Comparison of ENCODE assay signal across 23 mouse cellular contexts in the genomic region with DNA sequence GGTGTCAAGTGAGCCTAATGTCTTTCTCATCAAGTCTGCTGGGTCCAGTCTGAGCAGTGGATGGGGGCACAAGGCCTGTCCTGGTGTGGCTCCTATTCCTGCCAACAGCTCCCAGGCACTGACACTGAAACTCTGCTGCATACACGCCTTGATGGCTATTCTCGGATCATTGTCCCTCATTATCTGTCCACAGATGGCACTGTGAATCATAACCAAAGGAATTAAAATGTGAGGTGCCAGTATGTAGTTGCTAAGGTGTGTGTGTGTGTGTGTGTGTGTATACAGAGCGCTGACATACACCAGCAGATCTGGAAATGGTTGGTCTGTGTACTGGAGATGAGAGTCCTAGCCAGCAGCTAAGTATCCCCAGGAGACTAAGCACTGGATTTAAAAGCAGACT.
DNase-seq lines count a peak whose midpoint lies in the region; ATAC-seq lines count a peak whose summit lies in the region.
"Had no signal": no experiment of that assay in that cellular context is flagged by ENCODE, and none has a peak within 500 bp of the region (broad histone marks: within the 10 kb centered on the region; RNA-seq: fewer than 3 reads in every experiment).

No protein-coding gene starts in this region.

- no peak overlapping the region for H3K4me2 ChIP-seq in hindbrain, embryonic 14.5 days (replicated peaks)
- no peak overlapping the region for H3K4me2 ChIP-seq in midbrain, embryonic 12.5 days (replicated peaks)
- H3K4me2 ChIP-seq in midbrain, embryonic 16.5 days (ENCODE audit: low read length), result no peak overlapping the region
- H3K4me2 ChIP-seq in midbrain, embryonic 14.5 days (ENCODE audit: low read length), result no peak overlapping the region
- H3K4me2 ChIP-seq: embryonic facial prominence, embryonic 12.5 days; forebrain, embryonic 13.5 days; heart, embryonic 11.5 days; heart, embryonic 15.5 days had no signal

- no peaks in the 10 kb centered on the region for H3K9me3 ChIP-seq in hindbrain, embryonic 10.5 days
- H3K9me3 ChIP-seq in hindbrain, embryonic 14.5 days (ENCODE audit: control insufficient read depth, low read length), result no peaks in the 10 kb centered on the region
- H3K9me3 ChIP-seq in midbrain, embryonic 12.5 days, result no peaks in the 10 kb centered on the region
- no peaks in the 10 kb centered on the region for H3K9me3 ChIP-seq in midbrain, embryonic 16.5 days (replicated peaks; ENCODE audit: control insufficient read depth, low read length, poor library complexity, severe bottlenecking)
- no peaks in the 10 kb centered on the region for H3K9me3 ChIP-seq in midbrain, embryonic 14.5 days (ENCODE audit: control insufficient read depth, low read length)
- H3K9me3 ChIP-seq in forebrain, embryonic 10.5 days, result no peaks in the 10 kb centered on the region
- H3K9me3 ChIP-seq: embryonic facial prominence, embryonic 12.5 days; forebrain, embryonic 13.5 days; G1E; heart, embryonic 15.5 days had no signal

- ATAC-seq in frontal cortex, adult (ENCODE audit: low TSS enrichment), result peak; percentile 55
- ATAC-seq in hindbrain, embryonic 14.5 days (ENCODE audit: low FRiP score), result no peak
- ATAC-seq in midbrain, embryonic 12.5 days (ENCODE audit: low FRiP score, low read depth), result no peak
- no peak for ATAC-seq in midbrain, embryonic 16.5 days
- no peak for ATAC-seq in midbrain, embryonic 14.5 days (ENCODE audit: low FRiP score, low TSS enrichment)
- ATAC-seq: CD4-positive, CD25-positive, alpha-beta regulatory T cell, adult 4 months; forebrain, embryonic 13.5 days; forebrain, postnatal 0 days; intestine, embryonic 16.5 days had no signal

- H3K9ac ChIP-seq in hindbrain, embryonic 14.5 days, result no peak overlapping the region
- H3K9ac ChIP-seq in midbrain, embryonic 12.5 days (replicated peaks), result no peak overlapping the region
- no peak overlapping the region; the same call in 1 of the 2 replicates for H3K9ac ChIP-seq in midbrain, embryonic 16.5 days (ENCODE audit: low read depth, low read length)
- H3K9ac ChIP-seq in midbrain, embryonic 14.5 days (replicated peaks; ENCODE audit: low read length), result no peak overlapping the region
- H3K9ac ChIP-seq: embryonic facial prominence, embryonic 12.5 days; forebrain, embryonic 13.5 days; forebrain, postnatal 0 days; heart, embryonic 15.5 days had no signal

- 0 out of 2 replicates have a peak, but pooled peaks cover 4% of the 10 kb centered on the region for H3K27me3 ChIP-seq in hindbrain, embryonic 10.5 days (ENCODE audit: insufficient read depth, poor library complexity, severe bottlenecking)
- H3K27me3 ChIP-seq in hindbrain, embryonic 14.5 days (ENCODE audit: control insufficient read depth, insufficient read depth, low read length), result no peaks in the 10 kb centered on the region
- peaks cover 3% of the 10 kb centered on the region for H3K27me3 ChIP-seq in midbrain, embryonic 12.5 days
- H3K27me3 ChIP-seq in midbrain, embryonic 16.5 days (ENCODE audit: control insufficient read depth, insufficient read depth, low read depth, low read length), result no peaks in the 10 kb centered on the region
- no peaks in the 10 kb centered on the region for H3K27me3 ChIP-seq in midbrain, embryonic 14.5 days (ENCODE audit: control insufficient read depth, insufficient read depth, low read length)
- H3K27me3 ChIP-seq in forebrain, embryonic 10.5 days (ENCODE audit: poor library complexity, severe bottlenecking), result no peaks in the 10 kb centered on the region
- H3K27me3 ChIP-seq: embryonic facial prominence, embryonic 12.5 days; forebrain, embryonic 13.5 days; heart, embryonic 15.5 days had no signal

- H3K36me3 ChIP-seq in hindbrain, embryonic 10.5 days, result no peaks in the 10 kb centered on the region
- no peaks in the 10 kb centered on the region for H3K36me3 ChIP-seq in hindbrain, embryonic 14.5 days (replicated peaks; ENCODE audit: control insufficient read depth, insufficient read depth)
- no peaks in the 10 kb centered on the region for H3K36me3 ChIP-seq in midbrain, embryonic 12.5 days
- H3K36me3 ChIP-seq in midbrain, embryonic 16.5 days (ENCODE audit: control insufficient read depth, insufficient read depth, low read length), result no peaks in the 10 kb centered on the region
- H3K36me3 ChIP-seq in midbrain, embryonic 14.5 days (ENCODE audit: control insufficient read depth, insufficient read depth, low read length), result no peaks in the 10 kb centered on the region
- H3K36me3 ChIP-seq in forebrain, embryonic 10.5 days (replicated peaks), result no peaks in the 10 kb centered on the region
- H3K36me3 ChIP-seq: embryonic facial prominence, embryonic 12.5 days; G1E; heart, embryonic 15.5 days had no signal

- DNase-seq in frontal cortex, adult 2 months (ENCODE audit: extremely low spot score in 1 of 2, low spot score in 1 of 2), result no peak
- DNase-seq in hindbrain, embryonic 10.5 days (ENCODE audit: low spot score), result no peak
- DNase-seq in hindbrain, embryonic 14.5 days (ENCODE audit: low spot score), result no peak
- no peak for DNase-seq in midbrain, embryonic 14.5 days
- no peak for DNase-seq in forebrain, embryonic 10.5 days (ENCODE audit: extremely low spot score, low spot score)
- DNase-seq: adrenal gland, postnatal 10 days; B cell, adult 2 months; cerebellum, adult 11-12 months; cerebellum, adult 9-10 months; cerebellum, postnatal 25 days; forebrain, postnatal 0 days; gastrocnemius, postnatal 36 days; heart, adult 11 months had no signal

- H3K27ac ChIP-seq in hindbrain, embryonic 10.5 days, result 0 out of 2 replicates have a peak overlapping the region, but pooled peaks have one; percentile 25
- H3K27ac ChIP-seq in hindbrain, embryonic 14.5 days, result no peak overlapping the region
- 0 out of 2 replicates have a peak overlapping the region, but pooled peaks have one; percentile 39 for H3K27ac ChIP-seq in midbrain, embryonic 12.5 days (replicated peaks)
- no peak overlapping the region; the same call in 1 of the 2 replicates for H3K27ac ChIP-seq in midbrain, embryonic 16.5 days (ENCODE audit: low read length)
- peak overlapping the region; percentile 15; the same call in 1 of the 2 replicates for H3K27ac ChIP-seq in midbrain, embryonic 14.5 days (replicated peaks; ENCODE audit: low read depth, low read length)
- H3K27ac ChIP-seq in forebrain, embryonic 10.5 days, result no peak overlapping the region; the same call in 1 of the 2 replicates
- H3K27ac ChIP-seq: embryonic facial prominence, embryonic 12.5 days had no signal

- H3K4me1 ChIP-seq in hindbrain, embryonic 10.5 days (replicated peaks), result peaks cover 45% of the 10 kb centered on the region
- peaks cover 13% of the 10 kb centered on the region for H3K4me1 ChIP-seq in hindbrain, embryonic 14.5 days (replicated peaks; ENCODE audit: control insufficient read depth, insufficient read depth, low read length)
- peaks cover 24% of the 10 kb centered on the region for H3K4me1 ChIP-seq in midbrain, embryonic 12.5 days
- H3K4me1 ChIP-seq in midbrain, embryonic 16.5 days (ENCODE audit: control insufficient read depth, insufficient read depth, low read length), result peaks cover 13% of the 10 kb centered on the region
- H3K4me1 ChIP-seq in midbrain, embryonic 14.5 days (ENCODE audit: control insufficient read depth, insufficient read depth, low read length), result peaks cover 20% of the 10 kb centered on the region
- H3K4me1 ChIP-seq in forebrain, embryonic 10.5 days, result peaks cover 23% of the 10 kb centered on the region
- H3K4me1 ChIP-seq: embryonic facial prominence, embryonic 12.5 days had no signal

- H3K4me3 ChIP-seq in hindbrain, embryonic 10.5 days, result no peak overlapping the region
- H3K4me3 ChIP-seq in hindbrain, embryonic 14.5 days (replicated peaks; ENCODE audit: low read length), result no peak overlapping the region
- no peak overlapping the region for H3K4me3 ChIP-seq in midbrain, embryonic 12.5 days
- H3K4me3 ChIP-seq in midbrain, embryonic 16.5 days (ENCODE audit: low read depth, low read length), result no peak overlapping the region
- no peak overlapping the region for H3K4me3 ChIP-seq in midbrain, embryonic 14.5 days (replicated peaks; ENCODE audit: low read depth, low read length)
- H3K4me3 ChIP-seq in forebrain, embryonic 10.5 days, result no peak overlapping the region
- H3K4me3 ChIP-seq: embryonic facial prominence, embryonic 12.5 days; forebrain, embryonic 13.5 days; heart, embryonic 15.5 days had no signal

- WGBS in hindbrain, embryonic 10.5 days, result 86% methylated on average over 3 of the region's 3 CpGs
- 79% methylated on average over 3 of the region's 3 CpGs for WGBS in hindbrain, embryonic 14.5 days
- WGBS in midbrain, embryonic 12.5 days, result 80% methylated on average over 3 of the region's 3 CpGs
- 78% methylated on average over 3 of the region's 3 CpGs for WGBS in midbrain, embryonic 16.5 days
- 78% methylated on average over 3 of the region's 3 CpGs for WGBS in midbrain, embryonic 14.5 days
- 83% methylated on average over 3 of the region's 3 CpGs for WGBS in forebrain, embryonic 10.5 days

Comparison
In these comparisons a context has a peak if more than half of its experiments do, and no peak if none do; other contexts are left out.
1. H3K27ac ChIP-seq: peak in hindbrain, embryonic 10.5 days (single experiment), midbrain, embryonic 12.5 days (single experiment) and midbrain, embryonic 14.5 days (single experiment); none in hindbrain, embryonic 14.5 days (single experiment), midbrain, embryonic 16.5 days (single experiment) and forebrain, embryonic 10.5 days (single experiment).